Mouse (Mus musculus) midbrain, embryonic 13.5 days (tissue): Measurements from ENCODE around the gene Gm128. TPM values are rescaled to one million over a fixed set of nuclear protein-coding genes. Genes with fewer than 3 reads are reported as not detected.
A peak's percentile ranks its signal among the peaks of the same experiment; 100 is the strongest.

Experiments used
- ATAC-seq: fragments of 200-750 bp; cut with Nextera tagmentation; 2 replicates; pipeline ENCODE4 v1.8.0; 2017; ENCODE audit warnings: mild to moderate bottlenecking, moderate TSS enrichment, moderate library complexity
- H3K27ac ChIP-seq: fragments of 300-500 bp; sonication (generic); 2 replicates; pipeline ENCODE4 v1.5.1; 2015; ENCODE audit warnings: inconsistent platforms, mild to moderate bottlenecking, moderate library complexity
- H3K27me3 ChIP-seq: fragments of 300-500 bp; sonication (generic); 2 replicates; pipeline ENCODE4 v1.6.1; 2015; ENCODE audit warnings: mild to moderate bottlenecking, inconsistent platforms
- H3K36me3 ChIP-seq: fragments of 300-500 bp; sonication (generic); 2 replicates; pipeline ENCODE4 v1.6.1; 2015; ENCODE audit warnings: mild to moderate bottlenecking, inconsistent platforms
- H3K4me1 ChIP-seq: fragments of 300-500 bp; sonication (generic); replicated peaks from 2 replicates; pipeline ENCODE4 v1.6.1; 2015; ENCODE audit warnings: inconsistent platforms
- H3K4me2 ChIP-seq: fragments of 300-500 bp; sonication (generic); replicated peaks from 2 replicates; pipeline ENCODE4 v1.6.1; 2015; ENCODE audit warnings: moderate library complexity, mild to moderate bottlenecking, inconsistent platforms
- H3K4me3 ChIP-seq: fragments of 300-500 bp; sonication (generic); replicated peaks from 2 replicates; pipeline ENCODE4 v1.5.1; 2015; ENCODE audit warnings: mild to moderate bottlenecking, inconsistent platforms
- H3K9ac ChIP-seq: fragments of 300-500 bp; sonication (generic); replicated peaks from 2 replicates; pipeline ENCODE4 v1.6.1; 2015; ENCODE audit warnings: mild to moderate bottlenecking, inconsistent platforms
- H3K9me3 ChIP-seq: fragments of 300-500 bp; sonication (generic); 2 replicates; pipeline ENCODE4 v1.6.1; 2016; ENCODE audit warnings: mild to moderate bottlenecking, inconsistent platforms
- WGBS: fragments of 180-500 bp; shearing (Covaris S2); methylation state at CpG from one replicate; pipeline ENCODE4 v1.1.7; 2015; 5-methylcytosine and 5-hydroxymethylcytosine counted together
- polyA plus RNA-seq: library from polyadenylated mRNA; unstranded; fragments of >200 nt; fragmentation: Nextera tagmentation; extraction: Ambion mirVana; gene quantifications from 2 replicates; pipeline ENCODE4 v1.2.1, GENCODE M21; 2015

Gm128 gene
- polyA plus RNA-seq, 1 experiment from 2014 or later: 0.26 TPM

GRCm38 (mm10) chr3:95239022-95239421 lies 2.4 kb downstream of the Gm128 start:
- peaks cover 47% of the 10 kb centered on the region for H3K36me3 ChIP-seq
- no peak overlapping the region for H3K4me3 ChIP-seq
- no peak overlapping the region for H3K9ac ChIP-seq
- no peaks in the 10 kb centered on the region for H3K27me3 ChIP-seq
- H3K4me1 ChIP-seq: no peaks in the 10 kb centered on the region; the same call in 1 of the 2 replicates
- no peak for ATAC-seq
- no peak overlapping the region for H3K27ac ChIP-seq
- H3K4me2 ChIP-seq: no peak overlapping the region
- no peaks in the 10 kb centered on the region for H3K9me3 ChIP-seq
- 87% methylated on average over 6 of the region's 6 CpGs for WGBS

GRCm38 (mm10) chr3:95237541-95238099 lies 3.8 kb downstream of the Gm128 start:
- no peak overlapping the region for H3K27ac ChIP-seq
- H3K4me1 ChIP-seq: no peaks in the 10 kb centered on the region; the same call in 1 of the 2 replicates
- H3K9ac ChIP-seq: no peak overlapping the region
- H3K4me2 ChIP-seq: no peak overlapping the region
- no peaks in the 10 kb centered on the region for H3K27me3 ChIP-seq
- ATAC-seq: no peak
- 90% methylated on average over 8 of the region's 8 CpGs for WGBS
- no peak overlapping the region for H3K4me3 ChIP-seq
- peaks cover 61% of the 10 kb centered on the region for H3K36me3 ChIP-seq
- no peaks in the 10 kb centered on the region for H3K9me3 ChIP-seq

- no peaks in the 10 kb centered on the region for H3K27me3 ChIP-seq
- H3K9me3 ChIP-seq: no peaks in the 10 kb centered on the region
- WGBS: 79% methylated on average over 23 of the region's 23 CpGs
- H3K4me1 ChIP-seq: peaks cover 18% of the 10 kb centered on the region
- H3K36me3 ChIP-seq: peaks cover 71% of the 10 kb centered on the region
- H3K27ac ChIP-seq: no peak overlapping the region
- H3K4me2 ChIP-seq: no peak overlapping the region
- no peak for ATAC-seq
- H3K9ac ChIP-seq: no peak overlapping the region
- H3K4me3 ChIP-seq: no peak overlapping the region
Observed at GRCm38 (mm10) chr3:95235386-95236301, 5.8 kb downstream of the Gm128 start.

GRCm38 (mm10) chr3:95233303-95233980 lies 8.0 kb downstream of the Gm128 start:
- Histone ChIP-seq H3K27me3 (no peaks in the 10 kb centered on the region), H3K27ac (no peak overlapping the region), H3K4me1 (peaks cover 30% of the 10 kb centered on the region), H3K9me3 (no peaks in the 10 kb centered on the region), H3K4me2 (no peak overlapping the region), H3K4me3 (no peak overlapping the region), H3K9ac (no peak overlapping the region), H3K36me3 (peaks cover 68% of the 10 kb centered on the region)
- WGBS: 90% methylated on average over 16 of the region's 16 CpGs
- no peak for ATAC-seq

- no peak overlapping the region for H3K4me3 ChIP-seq
- no peak overlapping the region for H3K27ac ChIP-seq
- no peak overlapping the region for H3K4me2 ChIP-seq
- no peaks in the 10 kb centered on the region for H3K27me3 ChIP-seq
- H3K4me1 ChIP-seq: peaks cover 30% of the 10 kb centered on the region
- no peak overlapping the region for H3K9ac ChIP-seq
- ATAC-seq: no peak
- H3K9me3 ChIP-seq: no peaks in the 10 kb centered on the region
- 93% methylated on average over 7 of the region's 7 CpGs for WGBS
- H3K36me3 ChIP-seq: peaks cover 61% of the 10 kb centered on the region
Observed at GRCm38 (mm10) chr3:95232771-95233170, 8.6 kb downstream of the Gm128 start.

- Histone ChIP-seq H3K27me3 (no peaks in the 10 kb centered on the region), H3K4me3 (peak within 1 kb of the TSS; percentile 91), H3K4me2 (peak within 1 kb of the TSS; percentile 89), H3K27ac (peak within 1 kb of the TSS; percentile 97), H3K4me1 (peaks cover 37% of the 10 kb centered on the region), H3K36me3 (peaks cover 50% of the 10 kb centered on the region), H3K9ac (peak within 1 kb of the TSS; percentile 94), H3K9me3 (no peaks in the 10 kb centered on the region)
- 85% methylated on average over 13 of the region's 13 CpGs for WGBS
- ATAC-seq: no peak
Observed at GRCm38 (mm10) chr3:95231298-95232221, 9.8 kb downstream of the Gm128 start, which contains the start of gene Mllt11. TSS of gene Mllt11 (minus strand) at chr3:95232171.

GRCm38 (mm10) chr3:95230495-95231297 lies 10.7 kb downstream of the Gm128 start:
- Histone ChIP-seq H3K9me3 (no peaks in the 10 kb centered on the region), H3K4me3 (peak overlapping the region; percentile 91), H3K36me3 (peaks cover 45% of the 10 kb centered on the region), H3K4me2 (peak overlapping the region; percentile 89), H3K27ac (peak overlapping the region; percentile 97), H3K4me1 (peaks cover 46% of the 10 kb centered on the region), H3K27me3 (no peaks in the 10 kb centered on the region), H3K9ac (peak overlapping the region; percentile 94)
- WGBS: 36% methylated on average over 8 of the region's 8 CpGs
- peak; percentile 21 for ATAC-seq

- WGBS: 1% methylated on average over 13 of the region's 13 CpGs
Observed at GRCm38 (mm10) chr3:95229781-95230494, 11.5 kb downstream of the Gm128 start.

GRCm38 (mm10) chr3:95228894-95229780 lies 12.3 kb downstream of the Gm128 start:
- Histone ChIP-seq H3K27me3 (no peaks in the 10 kb centered on the region), H3K4me2 (peak overlapping the region; percentile 89), H3K9me3 (no peaks in the 10 kb centered on the region), H3K9ac (peak overlapping the region; percentile 94), H3K36me3 (peaks cover 42% of the 10 kb centered on the region), H3K27ac (peak overlapping the region; percentile 97), H3K4me3 (peak overlapping the region; percentile 91), H3K4me1 (peaks cover 61% of the 10 kb centered on the region)
- peak; percentile 14 for ATAC-seq
- WGBS: under 1% methylated on average over 42 of the region's 43 CpGs

More at GRCm38 (mm10) chr3:95229781-95230494, 11.5 kb downstream of the Gm128 start:
- Histone ChIP-seq H3K4me3 (peak overlapping the region; percentile 91), H3K27me3 (no peaks in the 10 kb centered on the region), H3K4me1 (peaks cover 53% of the 10 kb centered on the region), H3K9me3 (no peaks in the 10 kb centered on the region), H3K27ac (peak overlapping the region; percentile 97), H3K4me2 (peak overlapping the region; percentile 89), H3K36me3 (peaks cover 45% of the 10 kb centered on the region), H3K9ac (peak overlapping the region; percentile 94)
- peak; percentile 12; the same call in 1 of the 2 replicates for ATAC-seq
